8 mouse cellular contexts compared by ENCODE assay signal in genomic region chr1:165252027-165252671, GRCm38 (mm10). TPM values are rescaled to one million over a fixed set of nuclear protein-coding genes. Genes with fewer than 3 reads are reported as not detected.
DNase-seq lines count a peak whose midpoint lies in the region; ATAC-seq and TF ChIP-seq lines count a peak whose summit lies in the region.

No protein-coding gene starts in this region.

- peak; percentile 84 for TF ChIP-seq CTCF in liver, embryonic 14.5 days (IDR thresholded peaks at IDR 0.05; ENCODE audit: low read depth)

- no peak for ATAC-seq in hindbrain, embryonic 11.5 days (ENCODE audit: low FRiP score)
- ATAC-seq in hindbrain, embryonic 16.5 days, result no peak
- ATAC-seq in hindbrain, embryonic 12.5 days (ENCODE audit: low FRiP score), result no peak
- ATAC-seq in liver, embryonic 14.5 days (ENCODE audit: insufficient read depth), result no peak

- H3K4me2 ChIP-seq in hindbrain, embryonic 11.5 days (replicated peaks; ENCODE audit: low read depth, low read length), result no peak overlapping the region
- no peak overlapping the region for H3K4me2 ChIP-seq in hindbrain, embryonic 16.5 days (ENCODE audit: low read length)
- 0 out of 2 replicates have a peak overlapping the region, but pooled peaks have one; percentile 6 for H3K4me2 ChIP-seq in hindbrain, embryonic 12.5 days (replicated peaks)
- no peak overlapping the region for H3K4me2 ChIP-seq in liver, embryonic 14.5 days (ENCODE audit: low read depth)

- TF ChIP-seq EP300 in liver, embryonic 14.5 days (IDR thresholded peaks at IDR 0.05; ENCODE audit: low read depth), result no peak

- no peak overlapping the region for H3K4me3 ChIP-seq in hindbrain, embryonic 11.5 days (ENCODE audit: low read depth, low read length)
- no peak overlapping the region for H3K4me3 ChIP-seq in hindbrain, embryonic 16.5 days (ENCODE audit: low read length)
- H3K4me3 ChIP-seq in hindbrain, embryonic 12.5 days, result no peak overlapping the region
- H3K4me3 ChIP-seq in liver, embryonic 14.5 days (ENCODE audit: insufficient read depth in 1 of 2, low read depth in 2 of 2, low read length in 2 of 2), result no peak overlapping the region

- no peaks in the 10 kb centered on the region for H3K27me3 ChIP-seq in hindbrain, embryonic 11.5 days (ENCODE audit: control insufficient read depth, insufficient read depth, low read length)
- H3K27me3 ChIP-seq in hindbrain, embryonic 16.5 days (replicated peaks; ENCODE audit: control insufficient read depth, insufficient read depth, low read length), result no peaks in the 10 kb centered on the region
- no peaks in the 10 kb centered on the region for H3K27me3 ChIP-seq in hindbrain, embryonic 12.5 days
- H3K27me3 ChIP-seq in liver, embryonic 14.5 days (ENCODE audit: control insufficient read depth, insufficient read depth, low read length), result no peaks in the 10 kb centered on the region

- no peaks in the 10 kb centered on the region for H3K4me1 ChIP-seq in hindbrain, embryonic 11.5 days (replicated peaks; ENCODE audit: control insufficient read depth, insufficient read depth, low read length)
- H3K4me1 ChIP-seq in hindbrain, embryonic 16.5 days (ENCODE audit: control insufficient read depth, insufficient read depth, low read depth, low read length), result no peaks in the 10 kb centered on the region
- H3K4me1 ChIP-seq in hindbrain, embryonic 12.5 days, result no peaks in the 10 kb centered on the region; the same call in 1 of the 2 replicates
- no peaks in the 10 kb centered on the region for H3K4me1 ChIP-seq in liver, embryonic 14.5 days (replicated peaks; ENCODE audit: control insufficient read depth in 2 of 2, insufficient read depth in 2 of 2, low read length in 1 of 2)

- DNase-seq in hindbrain, embryonic 11.5 days (ENCODE audit: low spot score), result peak; percentile 83
- peak; percentile 80 for DNase-seq in ES-CJ7 (ENCODE audit: low read depth, low spot score)
- peak; percentile 43 for DNase-seq in cerebellum, adult 8-10 months
- DNase-seq in forelimb bud, embryonic 11.5 days (ENCODE audit: low read depth, low spot score), result peak; percentile 76
- no peak for DNase-seq in liver, embryonic 14.5 days (ENCODE audit: low read depth in 3 of 3, low spot score in 3 of 3)
- DNase-seq in right cerebral cortex, postnatal 14 days, result peak; percentile 41

- H3K9me3 ChIP-seq in hindbrain, embryonic 11.5 days (ENCODE audit: control insufficient read depth, low read length), result no peaks in the 10 kb centered on the region
- no peaks in the 10 kb centered on the region for H3K9me3 ChIP-seq in hindbrain, embryonic 16.5 days (ENCODE audit: control insufficient read depth, low read length)
- H3K9me3 ChIP-seq in hindbrain, embryonic 12.5 days (replicated peaks), result no peaks in the 10 kb centered on the region
- no peaks in the 10 kb centered on the region for H3K9me3 ChIP-seq in liver, embryonic 14.5 days (ENCODE audit: control insufficient read depth, low read length)

- no peak overlapping the region for H3K27ac ChIP-seq in hindbrain, embryonic 11.5 days (ENCODE audit: low read depth, low read length)
- H3K27ac ChIP-seq in hindbrain, embryonic 16.5 days (ENCODE audit: low read depth, low read length), result no peak overlapping the region
- H3K27ac ChIP-seq in hindbrain, embryonic 12.5 days, result no peak overlapping the region
- no peak overlapping the region for H3K27ac ChIP-seq in liver, embryonic 14.5 days

- WGBS in hindbrain, embryonic 11.5 days, result 53% methylated on average over 11 of the region's 11 CpGs
- 48% methylated on average over 11 of the region's 11 CpGs for WGBS in hindbrain, embryonic 16.5 days
- WGBS in hindbrain, embryonic 12.5 days, result 49% methylated on average over 11 of the region's 11 CpGs
- 29% methylated on average over 11 of the region's 11 CpGs for WGBS in liver, embryonic 14.5 days (ENCODE audit: insufficient replicate concordance)

- no peaks in the 10 kb centered on the region for H3K36me3 ChIP-seq in hindbrain, embryonic 11.5 days (ENCODE audit: control insufficient read depth, insufficient read depth, low read length)
- no peaks in the 10 kb centered on the region for H3K36me3 ChIP-seq in hindbrain, embryonic 16.5 days (ENCODE audit: control insufficient read depth, insufficient read depth, low read length)
- no peaks in the 10 kb centered on the region for H3K36me3 ChIP-seq in hindbrain, embryonic 12.5 days
- H3K36me3 ChIP-seq in liver, embryonic 14.5 days (replicated peaks; ENCODE audit: control insufficient read depth, insufficient read depth, low read depth), result no peaks in the 10 kb centered on the region

- H3K9ac ChIP-seq in hindbrain, embryonic 11.5 days (ENCODE audit: low read depth, low read length), result no peak overlapping the region
- no peak overlapping the region for H3K9ac ChIP-seq in hindbrain, embryonic 16.5 days (ENCODE audit: low read depth, low read length)
- no peak overlapping the region for H3K9ac ChIP-seq in hindbrain, embryonic 12.5 days
- H3K9ac ChIP-seq in liver, embryonic 14.5 days (replicated peaks), result no peak overlapping the region

RNA-seq across cellular contexts. Expression of gene Tiprl, which starts 15.4 kb away (rescaled TPM):
- 111 and 117 TPM in 2 replicates for polyA plus RNA-seq in hindbrain, embryonic 11.5 days (2014; fragmentation: Nextera tagmentation; extraction: Ambion mirVana)
- 145 and 147 TPM in 2 replicates for polyA plus RNA-seq in hindbrain, embryonic 16.5 days (2015; fragmentation: Nextera tagmentation; extraction: Ambion mirVana)
- polyA plus RNA-seq in hindbrain, embryonic 12.5 days (2016; fragmentation: Nextera tagmentation; extraction: Ambion mirVana), result 110 and 116 TPM in 2 replicates
- polyA plus RNA-seq in liver, embryonic 14.5 days (2012; rRNA removed), result 7.3 and 14.1 TPM in 2 replicates
- 39.2 and 49.0 TPM in 2 replicates for polyA plus RNA-seq in liver, embryonic 14.5 days (2014; fragmentation: Nextera tagmentation; extraction: Ambion mirVana)

RNA-seq across cellular contexts. Expression of gene Gpr161, which starts 43.4 kb away (rescaled TPM):
- polyA plus RNA-seq in hindbrain, embryonic 11.5 days (2014; fragmentation: Nextera tagmentation; extraction: Ambion mirVana), result 2.6 and 3.3 TPM in 2 replicates
- polyA plus RNA-seq in hindbrain, embryonic 16.5 days (2015; fragmentation: Nextera tagmentation; extraction: Ambion mirVana), result 3.0 and 3.3 TPM in 2 replicates
- polyA plus RNA-seq in hindbrain, embryonic 12.5 days (2016; fragmentation: Nextera tagmentation; extraction: Ambion mirVana), result 3.0 and 3.6 TPM in 2 replicates
- 0.11 TPM in 2 replicates for polyA plus RNA-seq in liver, embryonic 14.5 days (2012; rRNA removed)
- polyA plus RNA-seq in liver, embryonic 14.5 days (2014; fragmentation: Nextera tagmentation; extraction: Ambion mirVana), result 0.04 TPM in 1 of 2 replicates, not detected in the other

RNA-seq across cellular contexts. Expression of gene Sft2d2, which starts 57.9 kb away (rescaled TPM):
- polyA plus RNA-seq in hindbrain, embryonic 11.5 days (2014; fragmentation: Nextera tagmentation; extraction: Ambion mirVana), result 11.1 and 11.8 TPM in 2 replicates
- polyA plus RNA-seq in hindbrain, embryonic 16.5 days (2015; fragmentation: Nextera tagmentation; extraction: Ambion mirVana), result 5.8 and 7.9 TPM in 2 replicates
- 14.3 and 14.4 TPM in 2 replicates for polyA plus RNA-seq in hindbrain, embryonic 12.5 days (2016; fragmentation: Nextera tagmentation; extraction: Ambion mirVana)
- polyA plus RNA-seq in liver, embryonic 14.5 days (2012; rRNA removed), result 5.0 and 5.1 TPM in 2 replicates
- 8.0 and 8.8 TPM in 2 replicates for polyA plus RNA-seq in liver, embryonic 14.5 days (2014; fragmentation: Nextera tagmentation; extraction: Ambion mirVana)

Comparison
In these comparisons a context has a peak if more than half of its experiments do, and no peak if none do; other contexts are left out.
1. DNase-seq: peak in hindbrain, embryonic 11.5 days (single experiment), ES-CJ7 (single experiment), cerebellum, adult 8-10 months (single experiment), forelimb bud, embryonic 11.5 days (single experiment) and right cerebral cortex, postnatal 14 days (single experiment); none in liver, embryonic 14.5 days (0 of 3).